Mouse (Mus musculus) C2C12 (cell line): ENCODE measurements around the gene Lmo7.

Source experiments
- CEBPB ChIP-seq: IDR thresholded peaks from one replicate; pipeline ENCODE4 v1.6.1; 2011; ENCODE audit warnings: low read depth, mild to moderate bottlenecking, control low read depth, moderate library complexity
- CTCF ChIP-seq: IDR thresholded peaks from one replicate; pipeline ENCODE4 v1.5.1; 2011; ENCODE audit not compliant: control insufficient read depth, insufficient read depth, insufficient read length
- FOSL1 ChIP-seq: IDR thresholded peaks from one replicate; pipeline ENCODE4 v1.8.0; 2011; ENCODE audit warnings: mild to moderate bottlenecking, low read length; ENCODE audit not compliant: poor library complexity, insufficient read depth, severe bottlenecking
- MAX ChIP-seq: IDR thresholded peaks from one replicate; pipeline ENCODE4 v1.6.1; 2011; ENCODE audit warnings: mild to moderate bottlenecking, control low read depth
- USF1 ChIP-seq: IDR thresholded peaks from one replicate; pipeline ENCODE4 v1.6.1; 2011; ENCODE audit warnings: low read depth, mild to moderate bottlenecking, control low read depth, moderate library complexity

DNA sequence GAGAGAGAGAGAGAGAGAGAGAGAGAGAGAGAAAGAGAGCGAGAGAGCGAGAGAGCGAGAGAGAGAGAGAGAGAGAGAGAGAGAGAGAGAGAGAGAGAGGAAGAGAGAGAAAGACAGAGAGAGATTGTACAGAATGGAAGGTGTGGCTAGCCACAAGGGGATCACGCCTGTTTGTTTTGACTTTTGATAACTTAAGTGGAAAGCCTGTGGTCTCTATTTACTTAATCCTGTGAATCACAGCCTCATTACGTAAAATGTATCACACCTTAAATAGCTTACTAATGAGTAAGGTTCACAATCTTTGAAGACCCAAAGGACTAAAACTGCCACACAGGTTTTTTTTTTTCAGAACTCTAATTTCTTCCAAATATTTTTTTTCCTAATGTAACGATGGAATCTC lies 58.7 kb downstream of the Lmo7 start:
- TF ChIP-seq CTCF (no peak), CEBPB (peak; percentile 3), MAX (no peak), FOSL1 (no peak), USF1 (no peak)
